Mouse (Mus musculus) heart, embryonic 11.5 days (tissue): ENCODE measurements around the gene Zdhhc4. TPM values are rescaled to one million over a fixed set of nuclear protein-coding genes. Genes with fewer than 3 reads are reported as not detected.

Experiments used
- ATAC-seq: fragments of 200-750 bp; cut with Nextera tagmentation; replicated peaks from 2 replicates; pipeline ENCODE4 v1.8.0; 2017; ENCODE audit warnings: moderate library complexity; ENCODE audit not compliant: insufficient number of reproducible peaks, low FRiP score, low TSS enrichment
- H3K27ac ChIP-seq: fragments of 300-500 bp; sonication (generic); 2 replicates; pipeline ENCODE4 v1.5.1; 2014; ENCODE audit warnings: mild to moderate bottlenecking, low read depth, low read length
- H3K27me3 ChIP-seq: fragments of 300-500 bp; sonication (generic); 2 replicates; pipeline ENCODE4 v1.6.1; 2014; ENCODE audit warnings: mild to moderate bottlenecking, low read length, mixed read lengths; ENCODE audit not compliant: control insufficient read depth, insufficient read depth
- H3K36me3 ChIP-seq: fragments of 300-500 bp; sonication (generic); 2 replicates; pipeline ENCODE4 v1.6.1; 2014; ENCODE audit warnings: mild to moderate bottlenecking, low read length, moderate library complexity, mixed read lengths; ENCODE audit not compliant: control insufficient read depth, insufficient read depth
- H3K4me1 ChIP-seq: fragments of 300-500 bp; sonication (generic); 2 replicates; pipeline ENCODE4 v1.6.1; 2014; ENCODE audit warnings: low read length; ENCODE audit not compliant: control insufficient read depth, insufficient read depth
- H3K4me2 ChIP-seq: fragments of 300-500 bp; sonication (generic); 2 replicates; pipeline ENCODE4 v1.6.1; 2014; ENCODE audit warnings: mild to moderate bottlenecking, moderate library complexity
- H3K4me3 ChIP-seq: fragments of 300-500 bp; sonication (generic); 2 replicates; pipeline ENCODE4 v1.5.1; 2014; ENCODE audit warnings: low read depth, low read length
- H3K9ac ChIP-seq: fragments of 300-500 bp; sonication (generic); 2 replicates; pipeline ENCODE4 v1.6.1; 2014; ENCODE audit warnings: mild to moderate bottlenecking, low read depth, low read length, moderate library complexity
- H3K9me3 ChIP-seq: fragments of 300-500 bp; sonication (generic); replicated peaks from 2 replicates; pipeline ENCODE4 v1.6.1; 2016; ENCODE audit warnings: low read length; ENCODE audit not compliant: control insufficient read depth
- WGBS: fragments of 180-500 bp; shearing (Covaris S2); extraction: QIAGEN DNeasy Blood & Tissue Kit; methylation state at CpG from one replicate; pipeline ENCODE4 v1.1.7; 2014; ENCODE audit not compliant: insufficient replicate concordance; 5-methylcytosine and 5-hydroxymethylcytosine counted together
- polyA plus RNA-seq: library from polyadenylated mRNA; unstranded; fragments of >200 nt; fragmentation: Nextera tagmentation; extraction: Ambion mirVana; gene quantifications from 2 replicates; pipeline ENCODE4 v1.2.1, GENCODE M21; 2014

Zdhhc4 gene
- polyA plus RNA-seq, 1 experiment from 2014 or later, result 56.9 TPM

GRCm38 (mm10) chr5:143314730-143315513 lies 14.1 kb downstream of the Zdhhc4 start, which contains the start of gene E130309D02Rik:
Gene E130309D02Rik, minus strand, starts transcription at chr5:143315360.
- Histone ChIP-seq H3K9me3 (no peaks in the 10 kb centered on the region), H3K4me3 (peak within 1 kb of the TSS; percentile 75), H3K9ac (peak within 1 kb of the TSS; percentile 92), H3K4me2 (peak within 1 kb of the TSS; percentile 92), H3K27me3 (no peaks in the 10 kb centered on the region), H3K4me1 (peaks cover 13% of the 10 kb centered on the region), H3K27ac (peak within 1 kb of the TSS; percentile 88), H3K36me3 (peaks cover 23% of the 10 kb centered on the region)
- under 1% methylated on average over 101 of the region's 101 CpGs for WGBS
- peak; percentile 83 for ATAC-seq

GRCm38 (mm10) chr5:143314183-143314729 lies 14.8 kb downstream of the Zdhhc4 start:
- 2% methylated on average over 16 of the region's 16 CpGs for WGBS
- H3K9ac ChIP-seq, result peak overlapping the region; percentile 92
- H3K4me2 ChIP-seq, result peak overlapping the region; percentile 92
- H3K9me3 ChIP-seq, result no peaks in the 10 kb centered on the region
- peaks cover 13% of the 10 kb centered on the region for H3K4me1 ChIP-seq
- ATAC-seq, result 0 out of 2 replicates have a peak, but pooled peaks have one; percentile 27
- peaks cover 28% of the 10 kb centered on the region for H3K36me3 ChIP-seq
- H3K4me3 ChIP-seq, result peak overlapping the region; percentile 75
- peak overlapping the region; percentile 88 for H3K27ac ChIP-seq
- H3K27me3 ChIP-seq, result no peaks in the 10 kb centered on the region

- Histone ChIP-seq H3K27me3 (no peaks in the 10 kb centered on the region), H3K9ac (no peak overlapping the region), H3K4me1 (peaks cover 13% of the 10 kb centered on the region), H3K9me3 (no peaks in the 10 kb centered on the region), H3K36me3 (peaks cover 35% of the 10 kb centered on the region), H3K4me3 (no peak overlapping the region), H3K4me2 (no peak overlapping the region), H3K27ac (no peak overlapping the region)
- 69% methylated on average over 8 of the region's 8 CpGs for WGBS
- ATAC-seq, result no peak
Measured at GRCm38 (mm10) chr5:143311886-143312285, 17.2 kb downstream of the Zdhhc4 start.

- H3K27me3 ChIP-seq, result no peaks in the 10 kb centered on the region
- no peak overlapping the region for H3K9ac ChIP-seq
- no peak overlapping the region for H3K27ac ChIP-seq
- peaks cover 9% of the 10 kb centered on the region for H3K4me1 ChIP-seq
- WGBS, result 96% methylated on average over 7 of the region's 7 CpGs
- H3K4me2 ChIP-seq, result no peak overlapping the region
- peaks cover 52% of the 10 kb centered on the region for H3K36me3 ChIP-seq
- no peak overlapping the region for H3K4me3 ChIP-seq
- no peak for ATAC-seq
- H3K9me3 ChIP-seq, result no peaks in the 10 kb centered on the region
Measured at GRCm38 (mm10) chr5:143309916-143310315, 19.1 kb downstream of the Zdhhc4 start.

GRCm38 (mm10) chr5:143308825-143309224 lies 20.2 kb downstream of the Zdhhc4 start:
- Histone ChIP-seq H3K9me3 (no peaks in the 10 kb centered on the region), H3K9ac (no peak overlapping the region), H3K4me1 (peaks cover 6% of the 10 kb centered on the region), H3K27ac (no peak overlapping the region), H3K27me3 (no peaks in the 10 kb centered on the region), H3K4me2 (no peak overlapping the region), H3K36me3 (peaks cover 58% of the 10 kb centered on the region), H3K4me3 (no peak overlapping the region)
- WGBS, result 80% methylated on average over 5 of the region's 5 CpGs
- no peak for ATAC-seq

GRCm38 (mm10) chr5:143304251-143304650 lies 24.8 kb downstream of the Zdhhc4 start:
- Histone ChIP-seq H3K4me2 (no peak overlapping the region), H3K4me3 (no peak overlapping the region), H3K9me3 (no peaks in the 10 kb centered on the region), H3K4me1 (no peaks in the 10 kb centered on the region), H3K9ac (no peak overlapping the region), H3K36me3 (peaks cover 58% of the 10 kb centered on the region), H3K27ac (no peak overlapping the region), H3K27me3 (no peaks in the 10 kb centered on the region)
- ATAC-seq, result no peak
- 85% methylated on average over 7 of the region's 7 CpGs for WGBS

GRCm38 (mm10) chr5:143301296-143301695 lies 27.8 kb downstream of the Zdhhc4 start:
- no peaks in the 10 kb centered on the region for H3K4me1 ChIP-seq
- no peaks in the 10 kb centered on the region for H3K27me3 ChIP-seq
- no peak for ATAC-seq
- no peak overlapping the region for H3K4me3 ChIP-seq
- H3K9me3 ChIP-seq, result no peaks in the 10 kb centered on the region
- H3K27ac ChIP-seq, result no peak overlapping the region
- H3K9ac ChIP-seq, result no peak overlapping the region
- 78% methylated on average over 8 of the region's 8 CpGs for whole genome bisulfite sequencing
- H3K36me3 ChIP-seq, result peaks cover 42% of the 10 kb centered on the region
- no peak overlapping the region for H3K4me2 ChIP-seq

- 89% methylated on average over 4 of the region's 4 CpGs for WGBS
- Histone ChIP-seq H3K9ac (no peak overlapping the region), H3K4me3 (no peak overlapping the region), H3K9me3 (no peaks in the 10 kb centered on the region), H3K4me1 (no peaks in the 10 kb centered on the region), H3K27me3 (no peaks in the 10 kb centered on the region), H3K36me3 (peaks cover 29% of the 10 kb centered on the region), H3K27ac (no peak overlapping the region), H3K4me2 (no peak overlapping the region)
- no peak for ATAC-seq
Measured at GRCm38 (mm10) chr5:143299686-143300085, 29.4 kb downstream of the Zdhhc4 start.
